ENCODE assay signal across 10 mouse cellular contexts in genomic region chr13:23444451-23444850, GRCm38 (mm10). TPM values are rescaled to one million over a fixed set of nuclear protein-coding genes. Genes with fewer than 3 reads are reported as not detected.
A peak's percentile ranks its signal among the peaks of the same experiment; 100 is the strongest.
DNase-seq lines count a peak whose midpoint lies in the region; ATAC-seq and TF ChIP-seq lines count a peak whose summit lies in the region.
"Had no signal": no experiment of that assay in that cellular context is flagged by ENCODE, and none has a peak within 500 bp of the region (broad histone marks: within the 10 kb centered on the region; RNA-seq: fewer than 3 reads in every experiment).

No protein-coding gene starts in this region.

- intact Hi-C loops in left cerebral cortex, postnatal 14 days (cut with DNase I), result no loop called here

- H3K27ac ChIP-seq in heart, embryonic 12.5 days (ENCODE audit: poor library complexity, severe bottlenecking), result no peak overlapping the region
- H3K27ac ChIP-seq in ES-Bruce4 (ENCODE audit: insufficient read depth, low read length), result peak overlapping the region; percentile 53
- H3K27ac ChIP-seq in hindbrain, embryonic 12.5 days, result peak overlapping the region; percentile 1; the same call in 1 of the 2 replicates
- no peak overlapping the region for H3K27ac ChIP-seq in midbrain, embryonic 10.5 days (replicated peaks)

- H3K36me3 ChIP-seq in heart, embryonic 12.5 days, result no peaks in the 10 kb centered on the region
- no peaks in the 10 kb centered on the region for H3K36me3 ChIP-seq in ES-Bruce4 (ENCODE audit: control insufficient read depth, insufficient read depth, low read length, poor library complexity, severe bottlenecking)
- H3K36me3 ChIP-seq in hindbrain, embryonic 12.5 days, result no peaks in the 10 kb centered on the region
- no peaks in the 10 kb centered on the region for H3K36me3 ChIP-seq in midbrain, embryonic 10.5 days

- no peak for ATAC-seq in heart, embryonic 12.5 days (ENCODE audit: insufficient number of reproducible peaks, low FRiP score)
- no peak for ATAC-seq in hindbrain, embryonic 12.5 days (ENCODE audit: low FRiP score)

- no peaks in the 10 kb centered on the region for H3K9me3 ChIP-seq in heart, embryonic 12.5 days (replicated peaks)
- no peaks in the 10 kb centered on the region for H3K9me3 ChIP-seq in ES-Bruce4 (replicated peaks; ENCODE audit: control insufficient read depth, insufficient read depth, low read length, poor library complexity, severe bottlenecking)
- H3K9me3 ChIP-seq in hindbrain, embryonic 12.5 days (replicated peaks), result no peaks in the 10 kb centered on the region
- no peaks in the 10 kb centered on the region for H3K9me3 ChIP-seq in midbrain, embryonic 10.5 days (replicated peaks)

- no peak for TF ChIP-seq POLR2A in ES-Bruce4 (IDR thresholded peaks at IDR 0.05; ENCODE audit: insufficient read depth, low read length)

- no peak for DNase-seq in heart, adult 9 months (ENCODE audit: low spot score in 2 of 2)
- DNase-seq in midbrain, embryonic 10.5 days (ENCODE audit: low spot score), result no peak
- DNase-seq in layer of hippocampus, adult 8-10 months (ENCODE audit: low spot score in 2 of 2), result no peak
- DNase-seq in left cerebral cortex, postnatal 14 days (ENCODE audit: low spot score in 2 of 2), result no peak
- no peak for DNase-seq in kidney, postnatal 4 days
- DNase-seq: adrenal gland, postnatal 25 days had no signal

- WGBS in heart, embryonic 12.5 days, result 64% methylated on average over 5 of the region's 5 CpGs
- WGBS in hindbrain, embryonic 12.5 days, result 61% methylated on average over 5 of the region's 5 CpGs
- 46% methylated on average over 5 of the region's 5 CpGs for WGBS in midbrain, embryonic 10.5 days

- no peaks in the 10 kb centered on the region for H3K27me3 ChIP-seq in heart, embryonic 12.5 days (replicated peaks)
- H3K27me3 ChIP-seq in ES-Bruce4 (ENCODE audit: control insufficient read depth, insufficient read depth, low read length, poor library complexity, severe bottlenecking), result no peaks in the 10 kb centered on the region
- no peaks in the 10 kb centered on the region for H3K27me3 ChIP-seq in hindbrain, embryonic 12.5 days
- no peaks in the 10 kb centered on the region for H3K27me3 ChIP-seq in midbrain, embryonic 10.5 days (ENCODE audit: low read depth, poor library complexity, severe bottlenecking)

- peaks cover 11% of the 10 kb centered on the region; the same call in 1 of the 2 replicates for H3K4me1 ChIP-seq in heart, embryonic 12.5 days (replicated peaks)
- peaks cover 2% of the 10 kb centered on the region for H3K4me1 ChIP-seq in ES-Bruce4 (ENCODE audit: control insufficient read depth, insufficient read depth, low read length)
- H3K4me1 ChIP-seq in hindbrain, embryonic 12.5 days, result peaks cover 8% of the 10 kb centered on the region; the same call in 1 of the 2 replicates
- peaks cover 20% of the 10 kb centered on the region for H3K4me1 ChIP-seq in midbrain, embryonic 10.5 days

- no peak for TF ChIP-seq EP300 in ES-Bruce4 (IDR thresholded peaks at IDR 0.05; ENCODE audit: insufficient read depth, low read depth, low read length)

- H3K4me3 ChIP-seq in heart, embryonic 12.5 days, result 0 out of 2 replicates have a peak overlapping the region, but pooled peaks have one; percentile 5
- H3K4me3 ChIP-seq in ES-Bruce4 (ENCODE audit: low read depth, low read length), result no peak overlapping the region
- H3K4me3 ChIP-seq in hindbrain, embryonic 12.5 days, result no peak overlapping the region
- H3K4me3 ChIP-seq in midbrain, embryonic 10.5 days, result peak overlapping the region; percentile 75

- TF ChIP-seq CTCF in ES-Bruce4 (IDR thresholded peaks at IDR 0.05; ENCODE audit: low read depth, low read length), result no peak

- peak overlapping the region; percentile 34 for H3K4me2 ChIP-seq in heart, embryonic 12.5 days
- H3K4me2 ChIP-seq in hindbrain, embryonic 12.5 days (replicated peaks), result peak overlapping the region; percentile 71

- no peak overlapping the region; the same call in 1 of the 2 replicates for H3K9ac ChIP-seq in heart, embryonic 12.5 days
- H3K9ac ChIP-seq in ES-Bruce4 (ENCODE audit: low read depth, poor library complexity, severe bottlenecking), result peak overlapping the region; percentile 41; the same call in 1 of the 2 replicates
- no peak overlapping the region for H3K9ac ChIP-seq in hindbrain, embryonic 12.5 days

RNA-seq across cellular contexts. Expression of gene Abt1, which starts 20.8 kb away (rescaled TPM):
- 8.1 and 8.9 TPM in 2 replicates for polyA plus RNA-seq in heart, embryonic 12.5 days (2016; fragmentation: Nextera tagmentation; extraction: Ambion mirVana)
- polyA plus RNA-seq in ES-Bruce4 (2011; ENCODE audit: insufficient read depth, insufficient read length, low read depth, missing spikeins), result 10.0 and 10.3 TPM in 2 replicates
- polyA plus RNA-seq in hindbrain, embryonic 12.5 days (2016; fragmentation: Nextera tagmentation; extraction: Ambion mirVana), result 11.6 and 12.0 TPM in 2 replicates
- polyA plus RNA-seq in midbrain, embryonic 10.5 days (2016; fragmentation: Nextera tagmentation; extraction: Ambion mirVana), result 14.3 and 14.7 TPM in 2 replicates
- 1 to 10 TPM; 8.0 to 9.0 (median 8.7) TPM for total RNA-seq in layer of hippocampus, adult 8-10 months (2022)
- 1 to 10 TPM; 6.9 to 7.1 TPM for total RNA-seq in left cerebral cortex, postnatal 14 days (2021)

RNA-seq across cellular contexts. Expression of gene Btn1a1, which starts 21.2 kb away (rescaled TPM):
- polyA plus RNA-seq in heart, embryonic 12.5 days (2016; fragmentation: Nextera tagmentation; extraction: Ambion mirVana), result 2.6 and 2.9 TPM in 2 replicates
- polyA plus RNA-seq in ES-Bruce4 (2011; ENCODE audit: insufficient read depth, insufficient read length, low read depth, missing spikeins), result 0.40 and 0.46 TPM in 2 replicates
- 0.12 TPM in 1 of 2 replicates, not detected in the other for polyA plus RNA-seq in hindbrain, embryonic 12.5 days (2016; fragmentation: Nextera tagmentation; extraction: Ambion mirVana)
- polyA plus RNA-seq in midbrain, embryonic 10.5 days (2016; fragmentation: Nextera tagmentation; extraction: Ambion mirVana), result 0.04 and 0.06 TPM in 2 replicates
- not detected for total RNA-seq in layer of hippocampus, adult 8-10 months (2022)
- not detected for total RNA-seq in left cerebral cortex, postnatal 14 days (2021)
- total RNA-seq: adrenal gland, postnatal 25 days had no signal
- polyA plus RNA-seq: macrophage had no signal

RNA-seq across cellular contexts. Expression of gene Btn2a2, which starts 44.2 kb away (rescaled TPM):
- polyA plus RNA-seq in heart, embryonic 12.5 days (2016; fragmentation: Nextera tagmentation; extraction: Ambion mirVana), result 0.45 and 0.58 TPM in 2 replicates
- 0.91 and 1.9 TPM in 2 replicates for polyA plus RNA-seq in ES-Bruce4 (2011; ENCODE audit: insufficient read depth, insufficient read length, low read depth, missing spikeins)
- polyA plus RNA-seq in hindbrain, embryonic 12.5 days (2016; fragmentation: Nextera tagmentation; extraction: Ambion mirVana), result 0.34 and 0.43 TPM in 2 replicates
- polyA plus RNA-seq in midbrain, embryonic 10.5 days (2016; fragmentation: Nextera tagmentation; extraction: Ambion mirVana), result 0.26 and 0.38 TPM in 2 replicates
- 1 to 10 TPM in 2 of 4 experiments, under 1 TPM in 2; 0.80 to 1.9 (median 1.1) TPM for total RNA-seq in layer of hippocampus, adult 8-10 months (2022)
- total RNA-seq in left cerebral cortex, postnatal 14 days (2021), result 1 to 10 TPM in 1 of 2 experiments, under 1 TPM in 1; 0.82 to 1.3 TPM
- total RNA-seq: adrenal gland, postnatal 25 days had no signal
- polyA plus RNA-seq: macrophage had no signal

Comparison
In these comparisons a context has a peak if more than half of its experiments do, and no peak if none do; other contexts are left out.
1. H3K27ac ChIP-seq: peak in ES-Bruce4 (single experiment) and hindbrain, embryonic 12.5 days (single experiment); none in heart, embryonic 12.5 days (single experiment) and midbrain, embryonic 10.5 days (single experiment).
2. H3K4me3 ChIP-seq: peak in heart, embryonic 12.5 days (single experiment) and midbrain, embryonic 10.5 days (single experiment); none in ES-Bruce4 (single experiment) and hindbrain, embryonic 12.5 days (single experiment).